14 mouse cellular contexts compared by ENCODE assay signal in genomic region chr5:122109325-122110060, GRCm38 (mm10). TPM values are rescaled to one million over a fixed set of nuclear protein-coding genes. Genes with fewer than 3 reads are reported as not detected.
A peak's percentile ranks its signal among the peaks of the same experiment; 100 is the strongest.
DNase-seq lines count a peak whose midpoint lies in the region; ATAC-seq and TF ChIP-seq lines count a peak whose summit lies in the region.
"Had no signal": no experiment of that assay in that cellular context is flagged by ENCODE, and none has a peak within 500 bp of the region (broad histone marks: within the 10 kb centered on the region; RNA-seq: fewer than 3 reads in every experiment).

No protein-coding gene starts in this region.

- H3K9ac ChIP-seq in hindbrain, embryonic 13.5 days, result 0 out of 2 replicates have a peak overlapping the region, but pooled peaks have one; percentile 8
- no peak overlapping the region for H3K9ac ChIP-seq in hindbrain, embryonic 11.5 days (ENCODE audit: low read depth, low read length)
- no peak overlapping the region; the same call in 1 of the 2 replicates for H3K9ac ChIP-seq in heart, embryonic 14.5 days (ENCODE audit: low read length)
- no peak overlapping the region for H3K9ac ChIP-seq in stomach, postnatal 0 days (ENCODE audit: low read length)
- H3K9ac ChIP-seq: lung, embryonic 15.5 days had no signal

- no peak overlapping the region for H3K4me2 ChIP-seq in hindbrain, embryonic 13.5 days
- no peak overlapping the region for H3K4me2 ChIP-seq in hindbrain, embryonic 11.5 days (replicated peaks; ENCODE audit: low read depth, low read length)
- no peak overlapping the region for H3K4me2 ChIP-seq in heart, embryonic 14.5 days (ENCODE audit: low read length)
- H3K4me2 ChIP-seq in stomach, postnatal 0 days (replicated peaks; ENCODE audit: low read depth), result no peak overlapping the region
- H3K4me2 ChIP-seq: lung, embryonic 15.5 days had no signal

- no peak for ATAC-seq in hindbrain, embryonic 13.5 days (ENCODE audit: low FRiP score)
- ATAC-seq in hindbrain, embryonic 11.5 days (ENCODE audit: low FRiP score), result no peak
- peak; percentile 46; the same call in 1 of the 2 replicates for ATAC-seq in heart, embryonic 14.5 days (ENCODE audit: insufficient number of reproducible peaks, insufficient read depth, low FRiP score, low read depth)
- ATAC-seq in stomach, postnatal 0 days (ENCODE audit: low FRiP score, low TSS enrichment), result no peak
- ATAC-seq: midbrain, embryonic 16.5 days; Patski had no signal

- no peaks in the 10 kb centered on the region for H3K27me3 ChIP-seq in hindbrain, embryonic 13.5 days
- H3K27me3 ChIP-seq in hindbrain, embryonic 11.5 days (ENCODE audit: control insufficient read depth, insufficient read depth, low read length), result no peaks in the 10 kb centered on the region
- H3K27me3 ChIP-seq in heart, embryonic 14.5 days (ENCODE audit: control insufficient read depth, insufficient read depth, low read length), result no peaks in the 10 kb centered on the region
- H3K27me3 ChIP-seq in stomach, postnatal 0 days (ENCODE audit: control insufficient read depth, insufficient read depth, low read length), result no peaks in the 10 kb centered on the region

- no peak for TF ChIP-seq EP300 in stomach, postnatal 0 days (optimal IDR thresholded peaks at IDR 0.05)

- TF ChIP-seq CTCF in stomach, postnatal 0 days (IDR thresholded peaks at IDR 0.05; ENCODE audit: low read depth), result no peak

- no peaks in the 10 kb centered on the region for H3K9me3 ChIP-seq in hindbrain, embryonic 13.5 days
- H3K9me3 ChIP-seq in hindbrain, embryonic 11.5 days (ENCODE audit: control insufficient read depth, low read length), result no peaks in the 10 kb centered on the region
- H3K9me3 ChIP-seq in heart, embryonic 14.5 days (ENCODE audit: control insufficient read depth, low read length), result no peaks in the 10 kb centered on the region
- no peaks in the 10 kb centered on the region for H3K9me3 ChIP-seq in stomach, postnatal 0 days (ENCODE audit: control insufficient read depth, low read length)
- H3K9me3 ChIP-seq: lung, embryonic 15.5 days had no signal

- DNase-seq in hindbrain, embryonic 11.5 days (ENCODE audit: low spot score), result no peak
- DNase-seq in retina, postnatal 1 day, result peak; percentile 36
- DNase-seq in retina, embryonic 14.5 days (ENCODE audit: low spot score), result no peak
- DNase-seq in gastrocnemius, postnatal 36 days, result no peak
- DNase-seq in stomach, postnatal 0 days (ENCODE audit: low spot score), result no peak
- no peak for DNase-seq in gastrocnemius, postnatal 14 days
- DNase-seq: cerebellum, adult 9-10 months; thymus, adult 18-20 months had no signal

- H3K27ac ChIP-seq in hindbrain, embryonic 13.5 days, result no peak overlapping the region
- H3K27ac ChIP-seq in hindbrain, embryonic 11.5 days (ENCODE audit: low read depth, low read length), result no peak overlapping the region
- peak overlapping the region; percentile 46 to 68 for H3K27ac ChIP-seq in heart, embryonic 14.5 days (replicated peaks in 1 of 2; ENCODE audit: control insufficient read depth in 1 of 2, insufficient read depth in 1 of 2, low read depth in 2 of 2, low read length in 2 of 2)
- no peak overlapping the region for H3K27ac ChIP-seq in stomach, postnatal 0 days (replicated peaks)
- H3K27ac ChIP-seq: lung, embryonic 15.5 days had no signal

- 0 out of 2 replicates have a peak, but pooled peaks cover 4% of the 10 kb centered on the region for H3K4me1 ChIP-seq in hindbrain, embryonic 13.5 days (replicated peaks)
- no peaks in the 10 kb centered on the region for H3K4me1 ChIP-seq in hindbrain, embryonic 11.5 days (replicated peaks; ENCODE audit: control insufficient read depth, insufficient read depth, low read length)
- H3K4me1 ChIP-seq in heart, embryonic 14.5 days (ENCODE audit: control insufficient read depth in 2 of 2, insufficient read depth in 2 of 2, low read length in 2 of 2), result peaks cover 2 to 5% of the 10 kb centered on the region in 2 experiments; a peak in 1 of 4 replicates
- H3K4me1 ChIP-seq in stomach, postnatal 0 days (replicated peaks; ENCODE audit: control insufficient read depth, insufficient read depth), result no peaks in the 10 kb centered on the region
- H3K4me1 ChIP-seq: lung, embryonic 15.5 days had no signal

- intact Hi-C loops in gastrocnemius, postnatal 36 days (cut with DNase I), result no loop called here
- intact Hi-C loops in gastrocnemius, postnatal 14 days (cut with DNase I; ENCODE audit: low total_unique reads), result no loop called here

- H3K4me3 ChIP-seq in hindbrain, embryonic 13.5 days, result no peak overlapping the region
- no peak overlapping the region for H3K4me3 ChIP-seq in hindbrain, embryonic 11.5 days (ENCODE audit: low read depth, low read length)
- no peak overlapping the region for H3K4me3 ChIP-seq in heart, embryonic 14.5 days (ENCODE audit: control insufficient read depth in 1 of 2, insufficient read depth in 1 of 2, low read depth in 1 of 2, low read length in 2 of 2)
- no peak overlapping the region for H3K4me3 ChIP-seq in stomach, postnatal 0 days (ENCODE audit: low read depth, low read length)
- H3K4me3 ChIP-seq: lung, embryonic 15.5 days had no signal

- no peaks in the 10 kb centered on the region for H3K36me3 ChIP-seq in hindbrain, embryonic 13.5 days
- no peaks in the 10 kb centered on the region for H3K36me3 ChIP-seq in hindbrain, embryonic 11.5 days (ENCODE audit: control insufficient read depth, insufficient read depth, low read length)
- H3K36me3 ChIP-seq in heart, embryonic 14.5 days (ENCODE audit: control insufficient read depth, insufficient read depth, low read length), result peaks cover 39% of the 10 kb centered on the region
- no peaks in the 10 kb centered on the region for H3K36me3 ChIP-seq in stomach, postnatal 0 days (ENCODE audit: control insufficient read depth, insufficient read depth, low read length)
- H3K36me3 ChIP-seq: lung, embryonic 15.5 days had no signal

- 48% methylated on average over 16 of the region's 16 CpGs for WGBS in hindbrain, embryonic 13.5 days
- WGBS in hindbrain, embryonic 11.5 days, result 47% methylated on average over 16 of the region's 16 CpGs
- WGBS in heart, embryonic 14.5 days, result 22% methylated on average over 16 of the region's 16 CpGs
- WGBS in stomach, postnatal 0 days, result 53% methylated on average over 16 of the region's 16 CpGs

RNA-seq across cellular contexts. Expression of gene Myl2, which starts 8.7 kb away (rescaled TPM):
- polyA plus RNA-seq in hindbrain, embryonic 13.5 days (2015; fragmentation: Nextera tagmentation; extraction: Ambion mirVana), result 3.7 and 7.3 TPM in 2 replicates
- 0.77 and 1.2 TPM in 2 replicates for polyA plus RNA-seq in hindbrain, embryonic 11.5 days (2014; fragmentation: Nextera tagmentation; extraction: Ambion mirVana)
- 10,198 and 10,957 TPM in 2 replicates for polyA plus RNA-seq in heart, embryonic 14.5 days (2014; fragmentation: Nextera tagmentation; extraction: Ambion mirVana)
- total RNA-seq in gastrocnemius, postnatal 36 days (2021), result 1,000 to 10,000 TPM in 1 of 2 experiments, 100 to 1,000 TPM in 1; 404 to 1,700 TPM
- polyA plus RNA-seq in stomach, postnatal 0 days (2015; fragmentation: Nextera tagmentation; extraction: Ambion mirVana), result 0.21 and 0.30 TPM in 2 replicates
- total RNA-seq in gastrocnemius, postnatal 14 days (2021), result 1,000 to 10,000 TPM in 1 of 2 experiments, 100 to 1,000 TPM in 1; 675 to 1,272 TPM
- polyA plus RNA-seq: Patski had no signal

RNA-seq across cellular contexts. Expression of gene Ccdc63, which starts 31.1 kb away (rescaled TPM):
- polyA plus RNA-seq in hindbrain, embryonic 13.5 days (2015; fragmentation: Nextera tagmentation; extraction: Ambion mirVana), result not detected in 2 replicates
- polyA plus RNA-seq in hindbrain, embryonic 11.5 days (2014; fragmentation: Nextera tagmentation; extraction: Ambion mirVana), result not detected in 2 replicates
- 0.85 TPM in 1 of 2 replicates, not detected in the other for polyA plus RNA-seq in heart, embryonic 14.5 days (2014; fragmentation: Nextera tagmentation; extraction: Ambion mirVana)
- total RNA-seq in gastrocnemius, postnatal 36 days (2021), result not detected
- 0.07 TPM in 2 replicates for polyA plus RNA-seq in stomach, postnatal 0 days (2015; fragmentation: Nextera tagmentation; extraction: Ambion mirVana)
- not detected for total RNA-seq in gastrocnemius, postnatal 14 days (2021)
- total RNA-seq: heart, postnatal 36 days had no signal
- polyA plus RNA-seq: lung, embryonic 15.5 days; Patski had no signal

RNA-seq across cellular contexts. Expression of gene Ppp1cc, which starts 48.6 kb away (rescaled TPM):
- polyA plus RNA-seq in hindbrain, embryonic 13.5 days (2015; fragmentation: Nextera tagmentation; extraction: Ambion mirVana), result 204 and 206 TPM in 2 replicates
- 293 and 305 TPM in 2 replicates for polyA plus RNA-seq in hindbrain, embryonic 11.5 days (2014; fragmentation: Nextera tagmentation; extraction: Ambion mirVana)
- polyA plus RNA-seq in heart, embryonic 14.5 days (2014; fragmentation: Nextera tagmentation; extraction: Ambion mirVana), result 229 and 248 TPM in 2 replicates
- total RNA-seq in gastrocnemius, postnatal 36 days (2021), result 100 to 1,000 TPM; 138 to 139 TPM
- 104 and 112 TPM in 2 replicates for polyA plus RNA-seq in stomach, postnatal 0 days (2015; fragmentation: Nextera tagmentation; extraction: Ambion mirVana)
- total RNA-seq in gastrocnemius, postnatal 14 days (2021), result 100 to 1,000 TPM; 110 TPM

RNA-seq across cellular contexts. Expression of gene Cux2, which starts 59.6 kb away (rescaled TPM):
- polyA plus RNA-seq in hindbrain, embryonic 13.5 days (2015; fragmentation: Nextera tagmentation; extraction: Ambion mirVana), result 28.1 and 29.1 TPM in 2 replicates
- 13.7 and 17.4 TPM in 2 replicates for polyA plus RNA-seq in hindbrain, embryonic 11.5 days (2014; fragmentation: Nextera tagmentation; extraction: Ambion mirVana)
- polyA plus RNA-seq in heart, embryonic 14.5 days (2014; fragmentation: Nextera tagmentation; extraction: Ambion mirVana), result 6.4 and 7.9 TPM in 2 replicates
- total RNA-seq in gastrocnemius, postnatal 36 days (2021), result 1 to 10 TPM; 1.9 to 2.3 TPM
- polyA plus RNA-seq in stomach, postnatal 0 days (2015; fragmentation: Nextera tagmentation; extraction: Ambion mirVana), result 1.2 and 1.5 TPM in 2 replicates
- 1 to 10 TPM; 1.1 to 1.6 TPM for total RNA-seq in gastrocnemius, postnatal 14 days (2021)

Comparison
In these comparisons a context has a peak if more than half of its experiments do, and no peak if none do; other contexts are left out.
1. H3K27ac ChIP-seq: peak in heart, embryonic 14.5 days (2 of 2); none in hindbrain, embryonic 13.5 days (single experiment), hindbrain, embryonic 11.5 days (single experiment) and stomach, postnatal 0 days (single experiment).
2. RNA of gene Myl2, which starts 8.7 kb away (polyA plus RNA-seq): 10,198 to 10,957 TPM in heart, embryonic 14.5 days; 3.7 to 7.3 TPM in hindbrain, embryonic 13.5 days, 0.77 to 1.2 TPM in hindbrain, embryonic 11.5 days and 0.21 to 0.30 TPM in stomach, postnatal 0 days; every median in the first group is over 1,000 times any median in the second.